Mouse (Mus musculus) intestine, embryonic 14.5 days (tissue): ENCODE data around the gene Smok2a. TPM values are rescaled to one million over a fixed set of nuclear protein-coding genes. Genes with fewer than 3 reads are reported as not detected.
A peak's percentile ranks its signal among the peaks of the same experiment; 100 is the strongest.
"Not testable (repeated sequence)": the region's sequence is repeated elsewhere in the genome, so short reads cannot be mapped to it uniquely, and the experiment has no call there.

ENCODE experiments used
- ATAC-seq: fragments of 200-750 bp; cut with Nextera tagmentation; replicated peaks from 2 replicates; pipeline ENCODE4 v1.8.0; 2017; ENCODE audit warnings: low read depth, moderate number of reproducible peaks, moderate TSS enrichment, moderate library complexity; ENCODE audit not compliant: low FRiP score, low TSS enrichment
- DNase-seq: peaks from one replicate; pipeline ENCODE4 v3.0.0-alpha.2; 2018; ENCODE audit warnings: low spot score
- H3K27ac ChIP-seq: fragments of 300-500 bp; sonication (generic); 2 replicates; pipeline ENCODE4 v1.5.1; 2014; ENCODE audit warnings: low read depth, mild to moderate bottlenecking, control low read depth
- H3K27me3 ChIP-seq: fragments of 300-500 bp; sonication (generic); replicated peaks from 2 replicates; pipeline ENCODE4 v1.6.1; 2014; ENCODE audit warnings: low read length, control low read depth; ENCODE audit not compliant: control insufficient read depth, insufficient read depth
- H3K36me3 ChIP-seq: fragments of 300-500 bp; sonication (generic); 2 replicates; pipeline ENCODE4 v1.6.1; 2014; ENCODE audit warnings: low read length, control low read depth; ENCODE audit not compliant: control insufficient read depth, insufficient read depth
- H3K4me1 ChIP-seq: fragments of 300-500 bp; sonication (generic); replicated peaks from 2 replicates; pipeline ENCODE4 v1.6.1; 2014; ENCODE audit warnings: low read length, control low read depth, mixed read lengths; ENCODE audit not compliant: control insufficient read depth, insufficient read depth
- H3K4me2 ChIP-seq: fragments of 300-500 bp; sonication (generic); 2 replicates; pipeline ENCODE4 v1.6.1; 2014; ENCODE audit warnings: low read length
- H3K4me3 ChIP-seq: fragments of 300-500 bp; sonication (generic); 2 replicates; pipeline ENCODE4 v1.5.1; 2014; ENCODE audit warnings: low read depth, low read length, control low read depth, mixed read lengths
- H3K9ac ChIP-seq: fragments of 300-500 bp; sonication (generic); 2 replicates; pipeline ENCODE4 v1.6.1; 2014; ENCODE audit warnings: mild to moderate bottlenecking, low read length
- H3K9me3 ChIP-seq: fragments of 300-500 bp; sonication (generic); 2 replicates; pipeline ENCODE4 v1.6.1; 2016; ENCODE audit warnings: low read length, control low read depth; ENCODE audit not compliant: control insufficient read depth
- WGBS: fragments of 180-500 bp; shearing (Covaris S2); extraction: QIAGEN DNeasy Blood & Tissue Kit; methylation state at CpG from one replicate; pipeline ENCODE4 v1.1.7; 2014; 5-methylcytosine and 5-hydroxymethylcytosine counted together
- polyA plus RNA-seq: library from polyadenylated mRNA; unstranded; fragments of >200 nt; fragmentation: Nextera tagmentation; extraction: Ambion mirVana; gene quantifications from 2 replicates; pipeline ENCODE4 v1.2.1, GENCODE M21; 2014

Gene Smok2a
- polyA plus RNA-seq = not detected in 2 replicates

DNA sequence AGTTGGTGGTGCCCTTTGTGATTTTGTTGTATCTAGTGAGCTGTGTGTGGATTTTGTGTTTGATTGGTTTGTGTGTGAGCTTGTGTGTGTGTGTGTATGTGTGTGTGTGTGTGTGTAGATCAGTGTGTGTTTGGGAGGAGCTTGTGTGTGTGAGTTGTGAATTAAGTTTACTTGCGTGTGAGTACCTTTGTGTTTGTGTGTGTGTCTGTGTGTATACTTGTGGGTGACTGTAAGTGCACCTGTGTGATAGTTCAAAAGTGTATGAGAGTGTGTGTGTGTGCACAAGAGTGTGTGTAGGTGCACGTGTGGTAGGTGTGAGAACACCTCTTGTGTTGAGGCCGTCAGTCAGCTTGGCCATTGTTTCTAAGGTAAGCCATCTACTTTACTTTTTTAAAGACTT, at the start of gene Smok2a:
Smok2a (plus strand) TSS at position 301 of the 400 bp plus-strand sequence.
- Histone ChIP-seq H3K4me1 (no peaks in the 10 kb centered on the region), H3K4me3 (no peak within 1 kb of the TSS), H3K9me3 (peaks cover 56% of the 10 kb centered on the region), H3K4me2 (no peak within 1 kb of the TSS), H3K9ac (no peak within 1 kb of the TSS), H3K27me3 (no peaks in the 10 kb centered on the region), H3K27ac (no peak within 1 kb of the TSS), H3K36me3 (no peaks in the 10 kb centered on the region)
- ATAC-seq (no peak), DNase-seq (no peak)
- 88% methylated on average over 3 of the region's 3 CpGs for WGBS

- H3K27me3 ChIP-seq, H3K9ac ChIP-seq, H3K4me1 ChIP-seq, H3K4me3 ChIP-seq, ATAC-seq, H3K4me2 ChIP-seq, H3K27ac ChIP-seq, H3K9me3 ChIP-seq, DNase-seq, H3K36me3 ChIP-seq: not testable (repeated sequence)
- 91% methylated on average over 6 of the region's 6 CpGs for WGBS
Measured at GRCm38 (mm10) chr17:13173578-13173977, 47.4 kb upstream of the Smok2a start.

- not testable (repeated sequence) for H3K27ac ChIP-seq, H3K9me3 ChIP-seq, H3K4me2 ChIP-seq, DNase-seq, H3K36me3 ChIP-seq, H3K4me3 ChIP-seq, H3K27me3 ChIP-seq, H3K4me1 ChIP-seq, ATAC-seq, H3K9ac ChIP-seq
- WGBS = 17% methylated on average over 1 of the region's 3 CpGs
Measured at GRCm38 (mm10) chr17:13174029-13174428, 47.0 kb upstream of the Smok2a start.

GRCm38 (mm10) chr17:13175609-13176008, 45.4 kb upstream of the Smok2a start:
- H3K9ac ChIP-seq, H3K4me1 ChIP-seq, H3K4me3 ChIP-seq, H3K36me3 ChIP-seq, H3K9me3 ChIP-seq, H3K4me2 ChIP-seq, H3K27me3 ChIP-seq, H3K27ac ChIP-seq, DNase-seq, ATAC-seq: not testable (repeated sequence)
- no CpG with 5 or more reads among the region's 1 CpGs for WGBS

DNA sequence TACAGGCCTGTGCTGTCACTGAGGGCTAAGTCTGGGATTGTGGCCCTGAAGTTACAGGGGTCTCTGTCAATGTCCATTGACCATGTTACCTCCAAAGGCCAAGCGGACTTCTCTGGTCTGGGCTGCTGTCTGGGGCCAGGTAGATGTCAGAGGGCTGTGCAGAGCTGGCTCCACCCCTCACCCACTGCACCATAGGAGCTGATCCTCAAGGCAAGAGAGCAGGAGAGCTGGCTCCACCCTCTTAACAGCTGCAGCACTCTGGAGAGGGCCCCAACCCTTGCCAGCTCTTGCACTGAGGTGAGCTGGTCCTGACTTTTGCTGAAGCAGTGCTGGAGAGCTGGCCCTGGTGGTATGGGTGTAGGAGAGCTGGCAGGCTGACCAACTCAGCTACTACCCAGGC, 43.2 kb upstream of the Smok2a start:
- not testable (repeated sequence) for H3K27me3 ChIP-seq, H3K4me2 ChIP-seq, H3K4me3 ChIP-seq, DNase-seq, H3K27ac ChIP-seq, H3K4me1 ChIP-seq, H3K9me3 ChIP-seq, H3K36me3 ChIP-seq, H3K9ac ChIP-seq
- peak; percentile 33 for ATAC-seq
- 55% methylated on average over 1 of the region's 1 CpGs for WGBS

GRCm38 (mm10) chr17:13179021-13179420, 42.0 kb upstream of the Smok2a start:
- not testable (repeated sequence) for H3K9me3 ChIP-seq, H3K27ac ChIP-seq, H3K4me1 ChIP-seq, H3K4me3 ChIP-seq, ATAC-seq, H3K9ac ChIP-seq, H3K4me2 ChIP-seq, DNase-seq, H3K36me3 ChIP-seq, H3K27me3 ChIP-seq
- WGBS = 87% methylated on average over 4 of the region's 4 CpGs

GRCm38 (mm10) chr17:13180491-13180890, 40.5 kb upstream of the Smok2a start:
- not testable (repeated sequence) for H3K9me3 ChIP-seq, ATAC-seq, H3K4me3 ChIP-seq, H3K27me3 ChIP-seq, H3K27ac ChIP-seq, H3K4me1 ChIP-seq, DNase-seq, H3K9ac ChIP-seq, H3K4me2 ChIP-seq, H3K36me3 ChIP-seq
- WGBS = 85% methylated on average over 5 of the region's 5 CpGs

- H3K36me3 ChIP-seq, DNase-seq, H3K9me3 ChIP-seq, H3K4me2 ChIP-seq, H3K27me3 ChIP-seq, H3K9ac ChIP-seq, H3K4me3 ChIP-seq, H3K27ac ChIP-seq, ATAC-seq, H3K4me1 ChIP-seq: not testable (repeated sequence)
- 69% methylated on average over 2 of the region's 4 CpGs for WGBS
Measured at GRCm38 (mm10) chr17:13182712-13183111, 38.3 kb upstream of the Smok2a start.

DNA sequence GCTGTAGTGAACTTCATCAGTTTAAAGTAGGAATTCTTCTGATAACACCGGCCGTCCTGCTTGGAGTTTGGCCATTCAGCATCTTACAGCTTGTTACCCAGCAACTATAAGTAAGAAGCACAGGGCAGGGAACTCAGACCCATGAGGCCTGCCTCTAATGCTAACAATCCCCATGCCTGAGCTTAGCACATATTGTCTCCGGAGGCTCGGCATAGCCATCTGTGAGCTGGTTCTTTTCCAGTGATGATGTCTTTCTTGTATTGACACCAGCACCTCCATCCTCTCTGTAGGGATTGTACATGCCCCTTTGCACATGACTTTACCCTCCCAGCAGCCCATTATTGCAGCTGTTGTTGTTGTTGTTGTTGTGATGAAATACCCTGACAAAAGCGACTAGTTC, 36.5 kb upstream of the Smok2a start:
- not testable (repeated sequence) for H3K4me1 ChIP-seq, H3K4me2 ChIP-seq, ATAC-seq, H3K4me3 ChIP-seq, H3K9ac ChIP-seq, H3K36me3 ChIP-seq, H3K27me3 ChIP-seq, DNase-seq, H3K27ac ChIP-seq
- 91% methylated on average over 4 of the region's 5 CpGs for WGBS
- peaks cover 11% of the 10 kb centered on the region; the same call in 1 of the 2 replicates for H3K9me3 ChIP-seq
